Mouse (Mus musculus): ENCODE data around the gene Pacsin2. TPM values are rescaled to one million over a fixed set of nuclear protein-coding genes. Genes with fewer than 3 reads are reported as not detected.

The Pacsin2 gene
- total RNA-seq, 2 experiments from 2014 or later, result 99.7 to 104 TPM

- TF ChIP-seq CTCF (conservative IDR thresholded peaks at IDR 0.05), result no peak
- H3K27ac ChIP-seq, result no peak overlapping the region
- no peak for DNase-seq (ENCODE audit: low spot score in 2 of 2)
- no peak overlapping the region for H3K4me3 ChIP-seq
Measured at GRCm38 (mm10) chr15:83440726-83441125, 23.7 kb downstream of the Pacsin2 start.

DNA sequence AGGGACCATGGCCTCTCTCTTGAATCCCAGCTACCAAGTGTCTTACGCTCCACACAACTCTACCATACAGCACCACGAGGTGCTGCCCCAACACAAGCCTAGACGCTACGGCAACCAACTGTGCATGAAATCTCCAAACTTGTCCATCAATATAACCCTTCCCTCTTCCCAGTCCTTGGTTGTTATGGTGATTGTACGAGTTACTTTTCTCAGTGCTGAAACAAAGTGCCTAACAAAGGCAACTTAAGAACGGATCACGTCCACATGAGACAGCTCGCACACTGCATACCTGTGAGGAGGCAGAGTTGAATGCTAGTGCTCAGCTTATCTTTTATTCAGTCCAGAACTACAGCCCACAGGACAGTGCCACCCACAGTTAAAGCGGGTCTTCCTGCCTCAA, 27.9 kb downstream of the Pacsin2 start:
- Histone ChIP-seq H3K27ac (no peak overlapping the region; the same call in 1 of the 2 replicates), H3K4me3 (no peak overlapping the region)
- no peak for DNase-seq (ENCODE audit: low spot score in 2 of 2)
- TF ChIP-seq CTCF (conservative IDR thresholded peaks at IDR 0.05), result no peak; the same call in 1 of the 2 replicates

- TF ChIP-seq CTCF (conservative IDR thresholded peaks at IDR 0.05), result no peak
- peak in 1 of 2 experiments; percentile 60 for DNase-seq (ENCODE audit: low spot score in 2 of 2)
- Histone ChIP-seq H3K27ac (peak overlapping the region; percentile 71), H3K4me3 (no peak overlapping the region)
Measured at GRCm38 (mm10) chr15:83435324-83436090, 28.9 kb downstream of the Pacsin2 start.

DNA sequence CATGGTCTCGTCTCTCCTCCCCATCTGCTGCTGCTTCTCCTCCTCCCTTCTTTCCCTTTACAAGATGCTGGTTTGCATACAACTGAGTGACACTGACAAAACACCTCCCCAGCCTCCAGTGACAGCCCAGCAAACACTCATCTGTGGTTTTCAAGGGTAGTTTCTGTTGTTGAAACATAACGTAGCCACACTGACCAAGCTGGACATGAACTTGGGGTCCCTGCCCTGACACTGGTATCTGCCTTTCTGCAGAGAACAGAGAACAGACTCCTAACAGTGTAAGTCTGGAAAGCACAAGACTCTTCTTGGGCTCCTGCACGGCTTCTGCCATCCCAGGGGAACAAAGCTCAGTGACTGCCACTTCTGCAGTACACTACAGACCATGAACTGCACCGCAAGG, 29.7 kb downstream of the Pacsin2 start:
- no peak for DNase-seq (ENCODE audit: low spot score in 2 of 2)
- Histone ChIP-seq H3K27ac (peak overlapping the region; percentile 57), H3K4me3 (no peak overlapping the region)
- no peak for TF ChIP-seq CTCF (conservative IDR thresholded peaks at IDR 0.05)

DNA sequence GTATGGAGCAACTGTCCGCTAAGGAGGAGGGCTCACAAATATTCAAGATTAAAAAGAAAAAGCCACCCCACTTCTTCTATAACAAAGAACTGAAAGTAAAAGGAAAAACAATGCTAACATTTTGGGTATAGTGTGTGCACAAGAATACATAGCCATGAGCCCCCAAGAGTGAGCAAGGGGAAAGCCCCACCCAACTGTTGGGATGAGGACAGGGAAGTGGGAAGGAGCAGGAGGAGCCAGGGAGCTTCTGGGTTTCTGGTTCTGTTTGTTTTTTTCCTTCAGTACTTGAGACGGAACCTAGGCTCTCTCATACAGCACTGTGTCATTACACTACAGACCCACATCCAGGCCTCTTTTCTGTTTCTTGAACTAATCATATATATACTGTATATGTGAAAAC, 31.1 kb downstream of the Pacsin2 start:
- no peak for DNase-seq (ENCODE audit: low spot score in 2 of 2)
- Histone ChIP-seq H3K27ac (peak overlapping the region; percentile 57; the same call in 1 of the 2 replicates), H3K4me3 (no peak overlapping the region)
- no peak for TF ChIP-seq CTCF (conservative IDR thresholded peaks at IDR 0.05)

DNA sequence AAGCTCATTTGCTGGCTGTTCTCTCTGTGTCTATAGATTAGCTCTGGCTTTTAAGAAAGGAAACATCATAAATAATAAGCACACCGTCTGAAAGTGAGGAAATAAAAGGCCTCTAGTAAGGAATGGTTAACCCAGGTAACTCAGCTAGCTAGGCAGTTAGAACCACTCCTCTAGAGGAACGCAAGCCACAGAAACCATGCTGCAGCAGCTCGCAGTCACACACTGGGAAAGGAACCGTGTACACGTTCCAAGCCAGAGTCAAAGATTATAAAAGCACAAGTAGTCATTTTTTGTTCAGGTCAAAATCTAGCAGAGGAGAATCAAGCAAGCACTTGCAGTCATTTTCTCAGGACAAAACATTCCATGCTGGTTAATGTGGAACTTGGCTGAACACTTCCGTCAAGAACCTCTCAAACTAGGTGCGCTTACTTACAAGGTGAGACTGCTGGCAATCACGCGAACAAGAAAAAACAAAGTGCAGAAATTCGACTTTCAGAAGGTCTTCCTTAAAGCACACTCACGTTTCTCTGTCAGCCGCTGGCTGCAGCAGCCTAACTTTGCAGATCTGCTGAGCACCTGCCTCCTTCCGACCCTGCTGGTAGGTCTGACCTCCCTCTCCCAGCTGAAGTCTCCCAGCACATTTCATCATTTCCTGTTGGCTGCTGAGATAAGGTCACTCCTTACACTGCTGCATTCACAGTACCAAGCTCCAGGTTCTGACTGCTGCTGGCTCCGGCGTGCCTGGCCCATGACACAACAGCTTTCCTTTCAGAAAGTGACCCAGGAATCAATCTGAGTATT, 32.0 kb downstream of the Pacsin2 start:
- Histone ChIP-seq H3K27ac (peak overlapping the region; percentile 57), H3K4me3 (peak overlapping the region; percentile 13; the same call in 1 of the 2 replicates)
- DNase-seq (ENCODE audit: low spot score in 2 of 2), result no peak
- TF ChIP-seq CTCF (conservative IDR thresholded peaks at IDR 0.05), result no peak

DNA sequence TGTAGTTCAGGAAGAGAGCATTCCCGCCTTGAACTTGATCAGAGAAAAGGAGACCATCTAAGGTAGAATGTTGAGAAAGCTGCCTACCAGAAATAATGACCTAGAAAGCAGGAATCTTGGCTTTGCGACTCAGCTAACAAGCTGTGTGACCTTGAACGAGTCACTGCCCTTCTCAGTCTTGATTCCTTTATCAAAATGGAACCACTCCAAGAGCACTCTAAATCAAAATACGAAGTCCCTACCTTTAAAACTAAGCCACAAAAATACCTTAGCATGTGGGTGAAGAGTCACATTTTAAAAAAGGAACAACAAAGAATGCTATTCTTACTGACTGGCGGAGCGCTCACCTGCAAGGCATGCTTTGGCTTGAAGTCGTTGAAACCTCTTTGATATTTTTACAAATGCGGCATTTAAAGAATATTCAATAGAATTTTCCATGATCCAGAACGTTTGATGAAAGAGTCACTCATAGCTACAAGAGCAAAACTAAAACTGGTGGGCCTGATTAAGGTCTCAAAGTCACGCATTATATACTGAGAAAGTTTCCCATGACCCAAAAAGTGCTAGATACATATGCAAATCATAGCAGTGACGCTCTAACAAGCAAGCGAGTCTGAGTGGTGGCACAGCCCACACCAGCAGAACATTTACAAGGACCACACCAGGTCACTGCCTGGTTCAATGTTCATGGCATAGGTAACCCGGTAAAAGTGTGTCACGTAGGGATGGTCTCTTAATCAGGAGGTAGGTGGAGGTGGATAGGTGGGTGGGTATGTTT, 33.2 kb downstream of the Pacsin2 start:
- Histone ChIP-seq H3K27ac (peak overlapping the region; percentile 5; the same call in 1 of the 2 replicates), H3K4me3 (no peak overlapping the region)
- TF ChIP-seq CTCF (conservative IDR thresholded peaks at IDR 0.05), result no peak
- no peak for DNase-seq (ENCODE audit: low spot score in 2 of 2)

DNA sequence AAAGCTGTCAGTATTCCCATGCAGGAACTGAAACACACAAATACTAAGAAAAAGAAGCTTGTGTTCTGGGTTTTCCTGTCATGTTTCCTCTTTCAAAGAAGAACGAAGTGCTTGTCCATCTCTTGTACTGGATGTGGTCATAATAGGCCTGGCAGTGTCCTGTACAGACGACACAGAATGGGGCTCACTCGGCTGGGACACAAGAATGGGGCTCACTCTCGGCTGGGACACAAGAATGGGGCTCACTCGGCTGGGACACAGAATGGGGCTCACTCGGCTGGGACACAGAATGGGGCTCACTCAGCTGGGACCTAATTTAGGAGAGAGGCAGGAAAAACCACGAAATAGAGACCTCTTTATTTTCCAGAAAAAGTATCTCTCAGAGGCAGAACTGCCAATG, 34.0 kb downstream of the Pacsin2 start:
- DNase-seq (ENCODE audit: low spot score in 2 of 2), result no peak
- no peak for TF ChIP-seq CTCF (conservative IDR thresholded peaks at IDR 0.05)
- no peak overlapping the region for H3K4me3 ChIP-seq
- peak overlapping the region; percentile 5; the same call in 1 of the 2 replicates for H3K27ac ChIP-seq

GRCm38 (mm10) chr15:83428586-83428985, 35.8 kb downstream of the Pacsin2 start:
- no peak for TF ChIP-seq CTCF (conservative IDR thresholded peaks at IDR 0.05)
- DNase-seq (ENCODE audit: low spot score in 2 of 2), result no peak
- H3K4me3 ChIP-seq, result no peak overlapping the region

DNA sequence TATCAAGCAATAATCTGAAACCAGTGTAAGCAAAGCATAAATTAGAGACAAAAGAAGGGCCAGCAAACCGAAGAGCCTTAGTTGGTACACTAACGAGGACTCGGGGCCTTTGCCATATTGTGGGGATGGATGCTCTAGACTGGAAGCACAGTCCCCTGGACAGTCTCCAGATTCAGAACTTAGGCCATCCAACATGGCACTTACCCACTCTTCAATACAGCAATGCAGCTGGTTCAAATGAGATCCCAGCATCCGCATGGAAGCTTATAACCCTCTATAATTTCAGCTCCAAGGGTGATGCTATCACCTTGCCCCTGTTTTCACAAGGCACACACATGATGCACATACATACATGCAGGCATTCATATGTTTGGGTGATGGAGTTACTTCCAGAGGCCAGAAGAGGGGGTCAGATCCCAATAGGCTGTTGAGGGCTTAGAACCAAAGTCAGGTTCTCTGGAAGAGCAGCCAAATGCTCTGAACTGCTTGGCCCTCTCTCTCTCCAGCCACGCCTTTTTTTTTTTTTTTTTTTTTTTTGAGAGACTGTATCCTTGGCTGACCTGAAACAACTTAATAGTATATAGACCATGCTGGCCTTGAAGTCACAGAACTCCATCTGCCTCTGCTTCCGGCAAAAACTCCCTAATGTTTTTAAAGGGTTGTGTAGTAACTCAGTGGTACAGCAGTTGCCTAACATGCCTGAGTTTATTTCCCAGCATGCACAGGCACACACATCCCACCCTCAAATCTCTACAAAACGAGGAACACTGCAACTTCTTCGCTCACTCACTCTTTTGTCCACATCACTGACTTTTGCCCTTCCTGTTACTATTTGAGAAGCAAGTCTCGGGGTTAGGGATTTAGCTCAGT, 36.9 kb downstream of the Pacsin2 start:
- no peak; the same call in 1 of the 2 replicates for TF ChIP-seq CTCF (conservative IDR thresholded peaks at IDR 0.05)
- DNase-seq (ENCODE audit: low spot score in 2 of 2), result no peak
- Histone ChIP-seq H3K27ac (no peak overlapping the region), H3K4me3 (no peak overlapping the region)

More at GRCm38 (mm10) chr15:83428586-83428985, 35.8 kb downstream of the Pacsin2 start:
- H3K27ac ChIP-seq, result no peak overlapping the region

DNA sequence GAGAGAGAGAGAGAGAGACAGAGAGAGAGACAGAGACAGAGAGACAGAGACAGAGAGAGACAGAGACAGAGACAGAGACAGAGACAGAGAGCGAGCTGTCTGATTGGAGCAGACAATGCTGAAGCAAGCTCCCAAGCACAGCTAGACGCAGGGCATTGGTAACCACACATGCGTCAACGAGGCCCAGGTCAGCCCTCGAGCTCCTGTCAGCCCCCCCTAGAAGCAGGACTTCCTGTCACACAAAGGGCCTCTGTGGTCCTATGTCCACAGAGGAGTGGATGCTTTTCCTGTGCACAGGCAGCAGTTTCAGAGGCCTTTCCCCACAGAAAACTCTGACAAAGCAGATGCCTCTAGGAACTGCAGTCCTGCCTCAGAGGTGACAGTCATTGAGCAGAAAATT, 38.6 kb downstream of the Pacsin2 start:
- peak overlapping the region; percentile 55 for H3K27ac ChIP-seq
- H3K4me3 ChIP-seq, result no peak overlapping the region
- no peak for TF ChIP-seq CTCF (conservative IDR thresholded peaks at IDR 0.05)
- no peak for DNase-seq (ENCODE audit: low spot score in 2 of 2)

DNA sequence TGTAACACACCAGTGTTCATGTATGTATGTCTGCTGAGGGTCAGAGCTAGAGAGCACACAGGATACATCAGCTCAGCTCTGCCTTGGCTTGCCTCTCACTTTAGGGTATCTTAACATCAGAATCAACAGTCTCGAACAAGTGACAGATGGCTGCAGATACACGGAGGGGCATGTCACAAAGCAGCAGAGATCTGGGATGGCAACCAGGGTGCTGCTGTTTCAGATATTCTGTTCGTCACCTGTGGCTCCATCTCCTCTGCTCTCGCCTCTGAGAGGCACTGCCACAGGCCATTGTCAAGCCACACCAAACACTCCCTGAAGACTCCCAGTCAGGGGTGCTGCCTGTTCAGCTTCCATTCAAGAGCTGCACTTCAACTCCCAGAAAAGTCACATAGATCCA, 39.1 kb downstream of the Pacsin2 start:
- no peak for DNase-seq (ENCODE audit: low spot score in 2 of 2)
- no peak overlapping the region for H3K4me3 ChIP-seq
- TF ChIP-seq CTCF (conservative IDR thresholded peaks at IDR 0.05), result no peak
- peak overlapping the region; percentile 46; the same call in 1 of the 2 replicates for H3K27ac ChIP-seq
